In the genomic region with DNA sequence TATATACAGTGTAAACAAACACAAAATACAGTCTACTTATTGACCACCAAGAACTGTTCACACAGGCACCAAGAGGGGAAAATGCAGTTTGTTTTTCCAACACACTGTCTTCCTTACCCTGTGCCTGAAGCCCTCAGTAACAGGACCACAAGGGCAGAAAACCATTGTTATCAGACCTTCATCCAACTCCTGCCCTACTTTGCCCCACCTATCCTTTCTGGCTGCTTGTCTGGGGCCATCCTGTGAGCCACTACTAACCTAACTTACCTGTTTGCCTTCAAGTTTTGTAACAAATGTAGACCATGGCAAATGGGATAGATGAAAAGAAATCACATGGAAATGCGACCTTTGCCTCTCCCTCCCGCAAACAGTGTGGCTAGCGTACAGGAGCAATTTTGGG, we compare ENCODE assay signal across 8 mouse cellular contexts. TPM values are rescaled to one million over a fixed set of nuclear protein-coding genes. Genes with fewer than 3 reads are reported as not detected.
DNase-seq lines count a peak whose midpoint lies in the region; ATAC-seq and TF ChIP-seq lines count a peak whose summit lies in the region.

No protein-coding gene starts in this region.

- peak overlapping the region; percentile 32 for H3K4me2 ChIP-seq in kidney, embryonic 15.5 days
- peak overlapping the region; percentile 8; the same call in 1 of the 2 replicates for H3K4me2 ChIP-seq in embryonic facial prominence, embryonic 15.5 days (replicated peaks)
- peak overlapping the region; percentile 80; the same call in 1 of the 2 replicates for H3K4me2 ChIP-seq in intestine, postnatal 0 days (replicated peaks; ENCODE audit: low read depth)
- peak overlapping the region; percentile 36 for H3K4me2 ChIP-seq in midbrain, postnatal 0 days (ENCODE audit: low read depth, low read length, poor library complexity, severe bottlenecking)

- H3K9ac ChIP-seq in kidney, embryonic 15.5 days = 0 out of 2 replicates have a peak overlapping the region, but pooled peaks have one; percentile 14
- no peak overlapping the region for H3K9ac ChIP-seq in embryonic facial prominence, embryonic 15.5 days
- H3K9ac ChIP-seq in intestine, postnatal 0 days (ENCODE audit: low read depth, low read length) = no peak overlapping the region
- H3K9ac ChIP-seq in midbrain, postnatal 0 days (replicated peaks; ENCODE audit: low read length, poor library complexity, severe bottlenecking) = no peak overlapping the region

- peaks cover 17% of the 10 kb centered on the region for H3K4me1 ChIP-seq in kidney, embryonic 15.5 days
- peaks cover 15% of the 10 kb centered on the region for H3K4me1 ChIP-seq in embryonic facial prominence, embryonic 15.5 days
- H3K4me1 ChIP-seq in intestine, postnatal 0 days (replicated peaks; ENCODE audit: control insufficient read depth, insufficient read depth, low read length) = peaks cover 9% of the 10 kb centered on the region
- H3K4me1 ChIP-seq in midbrain, postnatal 0 days (ENCODE audit: insufficient read depth, low read length) = peaks cover 4% of the 10 kb centered on the region; the same call in 1 of the 2 replicates

- H3K9me3 ChIP-seq in kidney, embryonic 15.5 days (replicated peaks) = no peaks in the 10 kb centered on the region
- H3K9me3 ChIP-seq in embryonic facial prominence, embryonic 15.5 days (replicated peaks) = no peaks in the 10 kb centered on the region
- no peaks in the 10 kb centered on the region for H3K9me3 ChIP-seq in intestine, postnatal 0 days (ENCODE audit: control insufficient read depth)
- no peaks in the 10 kb centered on the region for H3K9me3 ChIP-seq in midbrain, postnatal 0 days (ENCODE audit: low read length)

- no peak for ATAC-seq in kidney, embryonic 15.5 days (replicated peaks; ENCODE audit: low FRiP score)
- ATAC-seq in embryonic facial prominence, embryonic 15.5 days (ENCODE audit: insufficient number of reproducible peaks, low FRiP score, low TSS enrichment, low read depth) = no peak
- ATAC-seq in intestine, postnatal 0 days = no peak
- no peak for ATAC-seq in midbrain, postnatal 0 days (ENCODE audit: low FRiP score)

- peaks cover 30% of the 10 kb centered on the region for H3K36me3 ChIP-seq in kidney, embryonic 15.5 days
- H3K36me3 ChIP-seq in embryonic facial prominence, embryonic 15.5 days = peaks cover 13% of the 10 kb centered on the region; the same call in 1 of the 2 replicates
- no peaks in the 10 kb centered on the region; the same call in 1 of the 2 replicates for H3K36me3 ChIP-seq in intestine, postnatal 0 days (ENCODE audit: control insufficient read depth, insufficient read depth)
- peaks cover 3% of the 10 kb centered on the region; the same call in 1 of the 2 replicates for H3K36me3 ChIP-seq in midbrain, postnatal 0 days (ENCODE audit: insufficient read depth, low read length)

- 77% methylated on average over 3 of the region's 3 CpGs for WGBS in kidney, embryonic 15.5 days
- WGBS in embryonic facial prominence, embryonic 15.5 days = 61% methylated on average over 3 of the region's 3 CpGs
- 46% methylated on average over 3 of the region's 3 CpGs for WGBS in intestine, postnatal 0 days
- 60% methylated on average over 3 of the region's 3 CpGs for WGBS in midbrain, postnatal 0 days

- no peaks in the 10 kb centered on the region for H3K27me3 ChIP-seq in kidney, embryonic 15.5 days
- H3K27me3 ChIP-seq in embryonic facial prominence, embryonic 15.5 days = no peaks in the 10 kb centered on the region
- H3K27me3 ChIP-seq in intestine, postnatal 0 days (replicated peaks; ENCODE audit: control insufficient read depth, insufficient read depth, low read length) = no peaks in the 10 kb centered on the region
- H3K27me3 ChIP-seq in midbrain, postnatal 0 days (ENCODE audit: insufficient read depth, low read length) = no peaks in the 10 kb centered on the region

- peak overlapping the region; percentile 14 for H3K4me3 ChIP-seq in kidney, embryonic 15.5 days (replicated peaks)
- peak overlapping the region; percentile 7; the same call in 1 of the 2 replicates for H3K4me3 ChIP-seq in embryonic facial prominence, embryonic 15.5 days (replicated peaks)
- H3K4me3 ChIP-seq in intestine, postnatal 0 days (ENCODE audit: low read depth, low read length) = no peak overlapping the region
- peak overlapping the region; percentile 6 for H3K4me3 ChIP-seq in midbrain, postnatal 0 days (ENCODE audit: low read depth, low read length)

- H3K27ac ChIP-seq in kidney, embryonic 15.5 days = no peak overlapping the region
- no peak overlapping the region for H3K27ac ChIP-seq in embryonic facial prominence, embryonic 15.5 days (replicated peaks)
- no peak overlapping the region for H3K27ac ChIP-seq in intestine, postnatal 0 days (ENCODE audit: low read depth, low read length)
- H3K27ac ChIP-seq in midbrain, postnatal 0 days (ENCODE audit: low read depth, low read length) = no peak overlapping the region

- no peak for TF ChIP-seq CTCF in intestine, postnatal 0 days (IDR thresholded peaks at IDR 0.05; ENCODE audit: low read depth)
- TF ChIP-seq CTCF in midbrain, postnatal 0 days (IDR thresholded peaks at IDR 0.05) = no peak

- DNase-seq in kidney, adult 11 months = no peak
- no peak for DNase-seq in midbrain, postnatal 0 days (ENCODE audit: low spot score)
- DNase-seq in cerebellum, postnatal 36 days = no peak
- DNase-seq in frontal cortex, postnatal 14 days (ENCODE audit: low spot score in 2 of 2) = no peak
- no peak for DNase-seq in adipocyte (ENCODE audit: low spot score)

RNA-seq across cellular contexts. Expression of gene Kras, which starts 2.2 kb away (rescaled TPM):
- 73.8 and 76.3 TPM in 2 replicates for polyA plus RNA-seq in kidney, embryonic 15.5 days (2015; fragmentation: Nextera tagmentation; extraction: Ambion mirVana)
- polyA plus RNA-seq in embryonic facial prominence, embryonic 15.5 days (2015; fragmentation: Nextera tagmentation; extraction: Ambion mirVana) = 65.5 and 70.7 TPM in 2 replicates
- polyA plus RNA-seq in intestine, postnatal 0 days (2015; fragmentation: Nextera tagmentation; extraction: Ambion mirVana) = 62.0 and 64.2 TPM in 2 replicates
- total RNA-seq in midbrain, postnatal 0 days (2014; rRNA removed) = 36.0 and 47.8 TPM in 2 replicates
- 64.7 and 80.2 TPM in 2 replicates for polyA plus RNA-seq in midbrain, postnatal 0 days (2015; fragmentation: Nextera tagmentation; extraction: Ambion mirVana)

RNA-seq across cellular contexts. Expression of gene Etfrf1, which starts 37.0 kb away (rescaled TPM):
- polyA plus RNA-seq in kidney, embryonic 15.5 days (2015; fragmentation: Nextera tagmentation; extraction: Ambion mirVana) = 38.5 and 41.2 TPM in 2 replicates
- polyA plus RNA-seq in embryonic facial prominence, embryonic 15.5 days (2015; fragmentation: Nextera tagmentation; extraction: Ambion mirVana) = 33.9 and 35.2 TPM in 2 replicates
- polyA plus RNA-seq in intestine, postnatal 0 days (2015; fragmentation: Nextera tagmentation; extraction: Ambion mirVana) = 48.8 and 49.5 TPM in 2 replicates
- total RNA-seq in midbrain, postnatal 0 days (2014; rRNA removed) = 11.9 and 12.2 TPM in 2 replicates
- polyA plus RNA-seq in midbrain, postnatal 0 days (2015; fragmentation: Nextera tagmentation; extraction: Ambion mirVana) = 27.9 TPM in 2 replicates

RNA-seq across cellular contexts. Expression of gene Casc1, which starts 37.1 kb away (rescaled TPM):
- 0.46 and 0.78 TPM in 2 replicates for polyA plus RNA-seq in kidney, embryonic 15.5 days (2015; fragmentation: Nextera tagmentation; extraction: Ambion mirVana)
- polyA plus RNA-seq in embryonic facial prominence, embryonic 15.5 days (2015; fragmentation: Nextera tagmentation; extraction: Ambion mirVana) = 3.1 and 4.4 TPM in 2 replicates
- 0.08 TPM in 2 replicates for polyA plus RNA-seq in intestine, postnatal 0 days (2015; fragmentation: Nextera tagmentation; extraction: Ambion mirVana)
- 2.2 and 2.8 TPM in 2 replicates for total RNA-seq in midbrain, postnatal 0 days (2014; rRNA removed)
- polyA plus RNA-seq in midbrain, postnatal 0 days (2015; fragmentation: Nextera tagmentation; extraction: Ambion mirVana) = 0.58 and 1.0 TPM in 2 replicates

Comparison
In these comparisons a context has a peak if more than half of its experiments do, and no peak if none do; other contexts are left out.
1. H3K4me2 ChIP-seq: peak in every context shown above with its lines; median percentile 80 in intestine, postnatal 0 days; 36 in midbrain, postnatal 0 days; 32 in kidney, embryonic 15.5 days; 8 in embryonic facial prominence, embryonic 15.5 days.